Mouse (Mus musculus): ENCODE measurements at regions not wholly inside any gene's neighbourhood (a gene's known extent, or its start where the extent isn't known, plus 50 kb on each side); places are given as distances from the start of the nearest gene placed in this dataset.

DNA sequence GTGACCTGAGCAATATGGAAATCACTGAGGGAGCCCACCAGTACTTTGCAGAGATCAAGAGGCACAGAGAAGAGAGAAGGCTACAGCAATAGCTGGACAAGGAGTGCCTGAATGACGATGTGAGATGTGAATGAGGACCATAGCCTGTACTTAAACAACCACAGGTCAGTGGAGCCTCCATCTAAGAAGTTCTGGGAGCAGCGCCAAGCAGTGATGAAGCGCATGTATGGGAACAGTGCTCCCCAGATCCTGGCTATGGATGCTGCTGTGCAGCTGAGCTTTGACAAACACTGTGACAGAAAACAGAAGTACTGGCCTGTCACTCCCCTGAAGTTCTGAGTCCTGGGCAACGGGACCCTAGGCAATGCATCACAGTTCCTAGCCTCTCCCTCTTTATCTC, 875.3 kb downstream of the Phex start:
- Histone ChIP-seq H3K9me3 (ENCODE audit: control insufficient read depth, low read length) (no peaks in the 10 kb centered on the region), H3K4me1 (ENCODE audit: control insufficient read depth, insufficient read depth, low read length) (no peaks in the 10 kb centered on the region), H3K9ac (ENCODE audit: low read depth, low read length) (no peak overlapping the region), H3K36me3 (ENCODE audit: control insufficient read depth, insufficient read depth, low read length) (no peaks in the 10 kb centered on the region), H3K27ac (replicated peaks; ENCODE audit: low read depth, low read length) (no peak overlapping the region), H3K27me3 (replicated peaks; ENCODE audit: control insufficient read depth, insufficient read depth, low read length) (no peaks in the 10 kb centered on the region), H3K4me2 (ENCODE audit: low read depth, low read length) (no peak overlapping the region), H3K4me3 (ENCODE audit: low read depth, low read length) (no peak overlapping the region)
- no peak for ATAC-seq (ENCODE audit: low read depth)
- 67% methylated on average over 4 of the region's 4 CpGs for WGBS
- DNase-seq (ENCODE audit: low spot score): peak; percentile 41

DNA sequence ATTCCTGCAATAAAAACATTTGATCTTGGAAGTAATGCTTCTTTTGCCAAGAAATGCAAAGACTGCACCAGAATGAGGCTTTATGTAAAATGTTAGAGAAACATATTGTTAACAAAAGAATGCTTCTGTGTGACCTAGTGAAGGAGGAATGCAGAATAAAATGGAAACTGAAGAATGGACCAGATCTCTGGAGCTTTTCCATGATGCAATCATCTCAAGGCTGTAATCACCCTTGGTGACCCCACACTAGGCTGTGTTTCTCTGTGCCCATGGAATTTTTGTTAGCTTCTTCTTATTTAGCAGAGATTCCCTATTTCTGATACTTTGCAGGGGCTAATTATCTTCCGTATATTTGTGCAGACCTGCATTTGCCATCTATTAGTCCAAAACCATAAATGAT, 877.6 kb downstream of the Phex start:
- peak; percentile 5 for DNase-seq (ENCODE audit: low spot score)
- ATAC-seq (ENCODE audit: low read depth): no peak
- H3K4me1 ChIP-seq (ENCODE audit: control insufficient read depth, insufficient read depth, low read length): no peaks in the 10 kb centered on the region
- no peak overlapping the region for H3K4me3 ChIP-seq (ENCODE audit: low read depth, low read length)
- H3K9me3 ChIP-seq (ENCODE audit: control insufficient read depth, low read length): no peaks in the 10 kb centered on the region
- H3K36me3 ChIP-seq (ENCODE audit: control insufficient read depth, insufficient read depth, low read length): no peaks in the 10 kb centered on the region
- 51% methylated on average over 1 of the region's 1 CpGs for WGBS
- no peaks in the 10 kb centered on the region for H3K27me3 ChIP-seq (replicated peaks; ENCODE audit: control insufficient read depth, insufficient read depth, low read length)
- H3K27ac ChIP-seq (replicated peaks; ENCODE audit: low read depth, low read length): no peak overlapping the region
- H3K4me2 ChIP-seq (ENCODE audit: low read depth, low read length): no peak overlapping the region
- no peak overlapping the region for H3K9ac ChIP-seq (ENCODE audit: low read depth, low read length)

Measured in embryonic facial prominence, embryonic 14.5 days (tissue).